Mouse (Mus musculus): ENCODE results near the gene Dusp16.

GRCm38 (mm10) chr6:134702184-134702583 is 90.2 kb downstream of the Dusp16 start:
- TF ChIP-seq EP300 (optimal IDR thresholded peaks at IDR 0.05) = no peak
- no peak for TF ChIP-seq CTCF (IDR thresholded peaks at IDR 0.05; ENCODE audit: low read depth)

Data from stomach, postnatal 0 days (tissue).